Mouse (Mus musculus) frontal cortex, postnatal 14 days (tissue): ENCODE measurements around the gene Siglecf.
"Not testable (repeated sequence)": the region's sequence is repeated elsewhere in the genome, so short reads cannot be mapped to it uniquely, and the experiment has no call there.

ENCODE experiments used
- DNase-seq, 2 experiments: peaks; one replicate each; pipeline ENCODE4 v3.0.0; 2022; ENCODE audit warnings: low spot score in 2 of 2

Siglecf gene

GRCm38 (mm10) chr7:43351154-43351553 is at the start of gene Siglecf:
Gene Siglecf (plus strand): TSS chr7:43351341.
- DNase-seq: no peak

GRCm38 (mm10) chr7:43305235-43305634 is 45.9 kb upstream of the Siglecf start:
- no peak for DNase-seq

GRCm38 (mm10) chr7:43309069-43309468 is 42.1 kb upstream of the Siglecf start:
- DNase-seq: no peak

- DNase-seq: no peak
Measured at GRCm38 (mm10) chr7:43311632-43312031, 39.5 kb upstream of the Siglecf start.

GRCm38 (mm10) chr7:43312386-43313012 is 38.6 kb upstream of the Siglecf start:
- DNase-seq: no peak

- peak; percentile 84 to 92 for DNase-seq
Measured at GRCm38 (mm10) chr7:43313013-43313428, 38.1 kb upstream of the Siglecf start, which contains the start of gene Zfp715. Gene Zfp715 (minus strand): TSS chr7:43313294.

GRCm38 (mm10) chr7:43326223-43326780 is 24.8 kb upstream of the Siglecf start:
- peak in 1 of 2 experiments; percentile 7 for DNase-seq

GRCm38 (mm10) chr7:43328101-43328500 is 23.0 kb upstream of the Siglecf start:
- no peak for DNase-seq

GRCm38 (mm10) chr7:43333203-43333602 is 17.9 kb upstream of the Siglecf start:
- no peak for DNase-seq

- no peak for DNase-seq
Measured at GRCm38 (mm10) chr7:43333899-43334298, 17.2 kb upstream of the Siglecf start.

- no peak for DNase-seq
Measured at GRCm38 (mm10) chr7:43340771-43341170, 10.4 kb upstream of the Siglecf start.

- no peak for DNase-seq
Measured at GRCm38 (mm10) chr7:43343191-43343590, 8.0 kb upstream of the Siglecf start.

GRCm38 (mm10) chr7:43344020-43344419 is 7.1 kb upstream of the Siglecf start:
- no peak for DNase-seq

- no peak for DNase-seq
Measured at GRCm38 (mm10) chr7:43344491-43344890, 6.7 kb upstream of the Siglecf start.

GRCm38 (mm10) chr7:43346148-43346547 is 5.0 kb upstream of the Siglecf start:
- DNase-seq: no peak

GRCm38 (mm10) chr7:43346571-43346970 is 4.6 kb upstream of the Siglecf start:
- no peak for DNase-seq

- DNase-seq: not testable (repeated sequence)
Measured at GRCm38 (mm10) chr7:43349623-43350022, 1.5 kb upstream of the Siglecf start.

GRCm38 (mm10) chr7:43353118-43353517 is 2.0 kb downstream of the Siglecf start:
- DNase-seq: no peak

- DNase-seq: no peak
Measured at GRCm38 (mm10) chr7:43353758-43354157, 2.6 kb downstream of the Siglecf start.

- DNase-seq: no peak
Measured at GRCm38 (mm10) chr7:43354893-43355835, 4.0 kb downstream of the Siglecf start.

- no peak for DNase-seq
Measured at GRCm38 (mm10) chr7:43358556-43358955, 7.4 kb downstream of the Siglecf start.

- DNase-seq: no peak
Measured at GRCm38 (mm10) chr7:43361442-43361841, 10.3 kb downstream of the Siglecf start.
